In genomic region chr17:94864531-94865318, GRCm38 (mm10) we compare ENCODE assay signal across 8 mouse cellular contexts.
DNase-seq lines count a peak whose midpoint lies in the region; ATAC-seq and TF ChIP-seq lines count a peak whose summit lies in the region.
"Not testable (repeated sequence)": the region's sequence is repeated elsewhere in the genome, so short reads cannot be mapped to it uniquely, and the experiment has no call there.

No protein-coding gene starts in this region.

- WGBS in heart, embryonic 11.5 days (ENCODE audit: insufficient replicate concordance), result 10% methylated on average over 20 of the region's 21 CpGs
- 8% methylated on average over 20 of the region's 21 CpGs for WGBS in kidney, embryonic 16.5 days
- 9% methylated on average over 20 of the region's 21 CpGs for WGBS in liver, adult 2 months
- 10% methylated on average over 20 of the region's 21 CpGs for WGBS in stomach, embryonic 14.5 days

- H3K4me2 ChIP-seq in heart, embryonic 11.5 days, result peak overlapping the region; percentile 63
- H3K4me2 ChIP-seq in kidney, embryonic 16.5 days (replicated peaks; ENCODE audit: low read depth, low read length), result peak overlapping the region; percentile 66
- H3K4me2 ChIP-seq in stomach, embryonic 14.5 days (replicated peaks; ENCODE audit: low read depth, low read length), result peak overlapping the region; percentile 63

- not testable (repeated sequence) for TF ChIP-seq CTCF in brain, embryonic 14.5 days (IDR thresholded peaks at IDR 0.05; ENCODE audit: borderline replicate concordance, extremely low read depth, insufficient read depth, insufficient read length); liver, adult 2 months (IDR thresholded peaks at IDR 0.05; ENCODE audit: low read depth, low read length)

- not testable (repeated sequence) for H3K9me3 ChIP-seq in erythroblast, embryonic 14.5 days (ENCODE audit: control insufficient read depth, low read length); heart, embryonic 11.5 days (replicated peaks; ENCODE audit: control insufficient read depth, low read length); kidney, embryonic 16.5 days (ENCODE audit: low read length); stomach, embryonic 14.5 days (ENCODE audit: control insufficient read depth, low read depth, low read length)

- H3K27me3 ChIP-seq in erythroblast, embryonic 14.5 days (ENCODE audit: control insufficient read depth); heart, embryonic 11.5 days (ENCODE audit: control insufficient read depth, insufficient read depth, low read length); kidney, embryonic 16.5 days (ENCODE audit: insufficient read depth, low read length); liver, adult 2 months (ENCODE audit: control insufficient read depth, insufficient read depth, low read length); stomach, embryonic 14.5 days (ENCODE audit: control insufficient read depth, insufficient read depth, low read length): not testable (repeated sequence)

- H3K4me1 ChIP-seq in erythroblast, embryonic 14.5 days (ENCODE audit: control insufficient read depth); heart, embryonic 11.5 days (ENCODE audit: control insufficient read depth, insufficient read depth, low read length); kidney, embryonic 16.5 days (ENCODE audit: insufficient read depth, low read length); liver, adult 2 months (ENCODE audit: control insufficient read depth, insufficient read depth, low read length); stomach, embryonic 14.5 days (ENCODE audit: control insufficient read depth, insufficient read depth, low read length): not testable (repeated sequence)

- DNase-seq in B cell, adult 2 months, result peak; percentile 74
- DNase-seq in brain, embryonic 14.5 days (ENCODE audit: low read depth), result peak; percentile 92
- peak; percentile 96 for DNase-seq in liver, adult 2 months (ENCODE audit: extremely low read depth, low read depth, low spot score)
- peak; percentile 86 for DNase-seq in naive thymus-derived CD4-positive, alpha-beta T cell, adult 2 months (ENCODE audit: low read depth)

- H3K4me3 ChIP-seq in erythroblast, embryonic 14.5 days (replicated peaks), result peak overlapping the region; percentile 68
- H3K4me3 ChIP-seq in heart, embryonic 11.5 days (ENCODE audit: low read depth, low read length), result peak overlapping the region; percentile 51
- peak overlapping the region; percentile 66 for H3K4me3 ChIP-seq in kidney, embryonic 16.5 days (ENCODE audit: low read length)
- H3K4me3 ChIP-seq in liver, adult 2 months (ENCODE audit: insufficient read depth, low read depth, low read length), result peak overlapping the region; percentile 67
- H3K4me3 ChIP-seq in stomach, embryonic 14.5 days (ENCODE audit: low read depth, low read length), result peak overlapping the region; percentile 49

- not testable (repeated sequence) for TF ChIP-seq POLR2A in brain, embryonic 14.5 days (IDR thresholded peaks at IDR 0.05; ENCODE audit: borderline replicate concordance, extremely low read depth, insufficient read depth, insufficient read length, poor library complexity, severe bottlenecking)
- peak; percentile 66 for TF ChIP-seq POLR2A in liver, adult 2 months (IDR thresholded peaks at IDR 0.05; ENCODE audit: extremely low read depth, insufficient read depth, low read length)

- peak overlapping the region; percentile 50; the same call in 1 of the 2 replicates for H3K27ac ChIP-seq in heart, embryonic 11.5 days (ENCODE audit: low read depth, low read length)
- 0 out of 2 replicates have a peak overlapping the region, but pooled peaks have one; percentile 56 for H3K27ac ChIP-seq in kidney, embryonic 16.5 days (ENCODE audit: low read length)
- H3K27ac ChIP-seq in liver, adult 2 months (replicated peaks; ENCODE audit: insufficient read depth, low read depth, low read length), result peak overlapping the region; percentile 77
- H3K27ac ChIP-seq in stomach, embryonic 14.5 days (ENCODE audit: low read length), result peak overlapping the region; percentile 52; the same call in 1 of the 2 replicates

- H3K9ac ChIP-seq in heart, embryonic 11.5 days (ENCODE audit: low read depth, low read length), result peak overlapping the region; percentile 56
- peak overlapping the region; percentile 75 for H3K9ac ChIP-seq in kidney, embryonic 16.5 days (replicated peaks; ENCODE audit: low read length)
- peak overlapping the region; percentile 62 for H3K9ac ChIP-seq in liver, adult 2 months (ENCODE audit: low read depth, low read length)
- peak overlapping the region; percentile 30; the same call in 1 of the 2 replicates for H3K9ac ChIP-seq in stomach, embryonic 14.5 days (replicated peaks; ENCODE audit: low read depth, low read length)

- H3K36me3 ChIP-seq in erythroblast, embryonic 14.5 days (ENCODE audit: control insufficient read depth); heart, embryonic 11.5 days (ENCODE audit: control insufficient read depth, insufficient read depth, low read length); kidney, embryonic 16.5 days (ENCODE audit: insufficient read depth, low read length); liver, adult 2 months (ENCODE audit: control insufficient read depth, insufficient read depth, low read length); stomach, embryonic 14.5 days (ENCODE audit: control insufficient read depth, insufficient read depth, low read length): not testable (repeated sequence)

- H3K79me2 ChIP-seq in liver, adult 2 months (ENCODE audit: control insufficient read depth, insufficient read depth, low read length), result not testable (repeated sequence)

- peak; percentile 98 for ATAC-seq in heart, embryonic 11.5 days (replicated peaks; ENCODE audit: insufficient number of reproducible peaks, low FRiP score, low TSS enrichment)
- peak; percentile 99 for ATAC-seq in kidney, embryonic 16.5 days (ENCODE audit: low FRiP score, low TSS enrichment)
- ATAC-seq in stomach, embryonic 14.5 days (ENCODE audit: insufficient number of reproducible peaks, insufficient read depth, low FRiP score, low read depth), result peak; percentile 99

Comparison
In these comparisons a context has a peak if more than half of its experiments do, and no peak if none do; other contexts are left out.
1. Peak in every context shown above with its lines: DNase-seq, ATAC-seq, H3K4me3 ChIP-seq and H3K27ac ChIP-seq.